Mouse (Mus musculus) embryonic facial prominence, embryonic 11.5 days (tissue): ENCODE measurements around the gene Creg2. TPM values are rescaled to one million over a fixed set of nuclear protein-coding genes. Genes with fewer than 3 reads are reported as not detected.

Source experiments
- ATAC-seq: fragments of 200-750 bp; cut with Nextera tagmentation; replicated peaks from 2 replicates; pipeline ENCODE4 v1.8.0; 2017; ENCODE audit warnings: low read depth; ENCODE audit not compliant: insufficient number of reproducible peaks, low FRiP score, low TSS enrichment
- DNase-seq: peaks from one replicate; pipeline ENCODE4 v3.0.0-alpha.2; 2015; ENCODE audit warnings: low spot score
- H3K27ac ChIP-seq: fragments of 300-500 bp; sonication (generic); replicated peaks from 2 replicates; pipeline ENCODE4 v1.5.1; 2014; ENCODE audit warnings: mild to moderate bottlenecking, low read depth, low read length, control low read depth
- H3K27me3 ChIP-seq: fragments of 300-500 bp; sonication (generic); 2 replicates; pipeline ENCODE4 v1.6.1; 2014; ENCODE audit warnings: mild to moderate bottlenecking, low read length, moderate library complexity, mixed read lengths; ENCODE audit not compliant: control insufficient read depth, insufficient read depth
- H3K36me3 ChIP-seq: fragments of 300-500 bp; sonication (generic); replicated peaks from 2 replicates; pipeline ENCODE4 v1.6.1; 2014; ENCODE audit warnings: low read depth, mild to moderate bottlenecking, low read length, moderate library complexity, mixed read lengths; ENCODE audit not compliant: control insufficient read depth, insufficient read depth
- H3K4me1 ChIP-seq: fragments of 300-500 bp; sonication (generic); 2 replicates; pipeline ENCODE4 v1.6.1; 2014; ENCODE audit warnings: low read length, mixed read lengths; ENCODE audit not compliant: control insufficient read depth, insufficient read depth
- H3K4me2 ChIP-seq: fragments of 300-500 bp; sonication (generic); 2 replicates; pipeline ENCODE4 v1.6.1; 2014; ENCODE audit warnings: low read depth, mild to moderate bottlenecking, control low read depth, low read length, moderate library complexity
- H3K4me3 ChIP-seq: fragments of 300-500 bp; sonication (generic); 2 replicates; pipeline ENCODE4 v1.5.1; 2014; ENCODE audit warnings: low read depth, low read length, control low read depth
- H3K9ac ChIP-seq: fragments of 300-500 bp; sonication (generic); replicated peaks from 2 replicates; pipeline ENCODE4 v1.6.1; 2014; ENCODE audit warnings: mild to moderate bottlenecking, control low read depth, low read length
- H3K9me3 ChIP-seq: fragments of 300-500 bp; sonication (generic); replicated peaks from 2 replicates; pipeline ENCODE4 v1.6.1; 2016; ENCODE audit warnings: mild to moderate bottlenecking, low read length, inconsistent platforms, mixed read lengths; ENCODE audit not compliant: control insufficient read depth
- WGBS: fragments of 180-500 bp; shearing (Covaris S2); extraction: QIAGEN DNeasy Blood & Tissue Kit; methylation state at CpG from one replicate; pipeline ENCODE4 v1.1.7; 2014; 5-methylcytosine and 5-hydroxymethylcytosine counted together
- polyA plus RNA-seq: library from polyadenylated mRNA; unstranded; fragments of >200 nt; fragmentation: Nextera tagmentation; extraction: Ambion mirVana; gene quantifications from 2 replicates; pipeline ENCODE4 v1.2.1, GENCODE M21; 2014

Gene Creg2
- polyA plus RNA-seq, 1 experiment from 2014 or later: 0.22 TPM

DNA sequence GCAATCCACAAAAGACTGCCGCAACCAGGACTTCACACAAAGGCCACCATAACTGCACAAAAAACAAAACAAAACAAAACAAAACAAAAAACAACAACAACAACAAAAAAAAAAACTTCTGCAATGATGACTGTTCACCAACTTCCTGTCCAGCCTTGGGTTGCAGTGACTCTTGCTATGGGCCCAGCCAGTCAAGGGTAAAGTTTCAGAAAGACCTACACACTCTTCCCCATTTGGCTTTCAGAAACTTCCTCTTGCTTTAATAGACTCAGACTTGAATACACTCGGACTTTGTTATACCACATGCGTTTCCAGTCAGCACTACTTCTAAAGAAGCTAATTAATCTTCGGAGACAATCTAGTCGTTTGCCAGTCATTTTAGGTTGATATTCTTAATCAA, 61.1 kb downstream of the Creg2 start:
- Histone ChIP-seq H3K9ac (no peak overlapping the region), H3K4me2 (no peak overlapping the region), H3K4me3 (no peak overlapping the region), H3K4me1 (no peaks in the 10 kb centered on the region), H3K36me3 (no peaks in the 10 kb centered on the region), H3K9me3 (no peaks in the 10 kb centered on the region), H3K27ac (no peak overlapping the region), H3K27me3 (no peaks in the 10 kb centered on the region)
- no peak for DNase-seq
- WGBS: 81% methylated on average over 5 of the region's 5 CpGs
- ATAC-seq: no peak

DNA sequence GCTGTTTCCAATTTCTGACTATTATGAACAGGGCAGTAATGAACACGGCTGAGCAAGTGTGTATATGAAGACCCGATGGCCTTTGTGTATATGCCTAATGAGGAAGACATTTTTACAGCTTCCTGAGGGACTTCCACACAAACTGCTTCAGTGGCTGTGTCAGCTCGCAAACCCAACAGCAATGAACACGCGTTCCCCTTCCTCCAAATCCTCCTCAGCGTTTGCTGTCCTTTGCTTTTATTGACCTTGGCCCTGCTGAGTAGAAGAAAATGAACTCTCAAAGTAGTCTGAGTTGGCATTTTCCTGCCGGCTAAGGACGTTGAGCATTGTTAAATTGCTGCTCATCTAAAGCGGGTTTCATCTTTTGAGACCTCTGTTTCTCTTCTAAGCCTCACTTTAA, 65.9 kb downstream of the Creg2 start:
- Histone ChIP-seq H3K9ac (no peak overlapping the region), H3K9me3 (no peaks in the 10 kb centered on the region), H3K4me2 (no peak overlapping the region), H3K4me3 (no peak overlapping the region), H3K36me3 (no peaks in the 10 kb centered on the region), H3K27ac (no peak overlapping the region), H3K4me1 (no peaks in the 10 kb centered on the region), H3K27me3 (no peaks in the 10 kb centered on the region)
- no peak for DNase-seq
- ATAC-seq: no peak
- 90% methylated on average over 9 of the region's 9 CpGs for WGBS

DNA sequence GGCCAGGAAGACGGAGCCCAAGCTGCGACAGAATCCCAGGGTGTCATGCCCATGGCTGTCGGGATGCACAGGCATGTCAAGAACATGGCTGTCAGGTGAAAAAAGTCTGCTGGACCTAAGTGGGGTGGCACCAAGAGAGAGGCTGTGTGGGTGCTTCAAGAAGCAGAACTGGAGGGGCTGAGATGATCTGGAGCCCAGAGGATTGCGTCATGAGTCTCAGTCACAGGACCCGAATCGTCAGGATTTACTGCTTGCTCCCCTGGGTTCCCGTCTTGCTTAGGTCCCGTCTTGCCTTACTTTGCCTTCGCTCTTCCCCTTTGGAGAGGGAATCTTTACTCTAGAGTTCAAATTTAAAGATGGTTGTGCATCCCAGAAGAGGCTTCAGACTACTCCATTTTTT, 68.1 kb downstream of the Creg2 start:
- H3K27me3 ChIP-seq: no peaks in the 10 kb centered on the region
- ATAC-seq: no peak
- no peak overlapping the region for H3K9ac ChIP-seq
- WGBS: 91% methylated on average over 9 of the region's 9 CpGs
- DNase-seq: no peak
- no peak overlapping the region for H3K27ac ChIP-seq
- H3K36me3 ChIP-seq: no peaks in the 10 kb centered on the region
- no peaks in the 10 kb centered on the region for H3K9me3 ChIP-seq
- H3K4me1 ChIP-seq: no peaks in the 10 kb centered on the region
- H3K4me2 ChIP-seq: no peak overlapping the region
- H3K4me3 ChIP-seq: no peak overlapping the region

DNA sequence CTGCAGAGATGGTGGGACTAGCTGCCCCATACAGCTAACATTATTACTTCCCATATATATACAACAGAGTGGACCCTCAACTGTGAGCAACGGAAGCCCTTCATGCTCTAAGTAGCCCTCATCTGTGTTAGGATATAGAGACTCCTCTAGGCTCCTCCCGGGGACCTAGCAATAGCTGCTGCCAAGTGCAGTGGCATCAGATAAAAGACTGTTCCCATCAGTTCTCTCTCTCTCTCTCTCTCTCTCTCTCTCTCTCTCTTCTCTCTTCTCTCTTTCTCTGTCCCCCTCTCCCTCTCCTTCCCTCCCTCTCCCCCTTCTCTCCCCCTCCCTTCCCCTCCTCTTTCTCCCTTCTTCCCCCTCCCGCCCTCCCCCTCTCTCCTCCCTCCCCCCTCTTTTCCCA, 70.1 kb downstream of the Creg2 start:
- ATAC-seq (no peak), DNase-seq (no peak)
- Histone ChIP-seq H3K4me3 (no peak overlapping the region), H3K9ac (no peak overlapping the region), H3K27me3 (no peaks in the 10 kb centered on the region), H3K4me2 (no peak overlapping the region), H3K4me1 (no peaks in the 10 kb centered on the region), H3K9me3 (no peaks in the 10 kb centered on the region), H3K36me3 (no peaks in the 10 kb centered on the region), H3K27ac (no peak overlapping the region)
- 77% methylated on average over 2 of the region's 3 CpGs for WGBS

DNA sequence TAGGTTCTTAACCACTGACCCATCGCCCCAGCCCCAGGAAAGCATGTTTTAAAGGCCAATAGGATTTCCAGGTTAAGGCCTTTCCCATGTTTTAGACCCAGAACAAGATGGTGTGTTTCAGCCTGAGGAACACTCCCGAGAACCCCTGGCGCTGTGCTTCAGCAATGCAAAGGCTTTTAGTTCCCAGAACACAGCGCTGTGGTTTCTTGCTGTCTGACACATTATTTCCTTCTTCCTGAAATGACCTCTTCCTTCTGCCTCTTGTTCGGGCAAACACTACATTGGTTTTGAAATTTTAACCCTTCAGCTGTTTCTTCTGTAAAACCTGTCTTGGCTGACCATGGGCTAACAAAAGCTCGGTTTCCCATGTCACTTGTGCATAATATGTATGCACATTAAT, 72.1 kb downstream of the Creg2 start:
- Histone ChIP-seq H3K9ac (no peak overlapping the region), H3K27ac (no peak overlapping the region), H3K9me3 (no peaks in the 10 kb centered on the region), H3K36me3 (no peaks in the 10 kb centered on the region), H3K4me3 (no peak overlapping the region), H3K27me3 (no peaks in the 10 kb centered on the region), H3K4me2 (no peak overlapping the region), H3K4me1 (no peaks in the 10 kb centered on the region)
- DNase-seq (no peak), ATAC-seq (no peak)
- WGBS: 82% methylated on average over 6 of the region's 6 CpGs

DNA sequence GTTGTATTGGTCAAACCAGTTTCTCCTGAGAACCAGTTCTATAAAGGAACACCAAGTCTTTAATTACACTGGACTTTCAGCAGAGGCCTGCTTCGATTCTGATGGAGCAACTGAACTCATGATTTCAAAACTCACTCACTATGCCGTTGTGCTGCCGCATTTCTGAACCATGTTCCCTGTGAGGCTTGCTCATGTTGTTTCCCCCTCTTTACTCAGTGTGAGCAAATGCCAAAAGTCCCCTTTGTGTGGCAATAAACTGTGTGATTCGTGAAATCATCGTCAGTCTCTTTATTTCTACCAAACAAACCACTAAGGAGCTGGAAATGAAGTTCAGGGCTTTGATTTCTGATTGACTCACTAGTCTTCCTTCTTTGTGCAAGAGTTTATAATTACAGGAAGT, 72.8 kb downstream of the Creg2 start:
- Histone ChIP-seq H3K4me1 (no peaks in the 10 kb centered on the region), H3K9me3 (no peaks in the 10 kb centered on the region), H3K27me3 (no peaks in the 10 kb centered on the region), H3K27ac (no peak overlapping the region), H3K9ac (no peak overlapping the region), H3K4me2 (no peak overlapping the region), H3K4me3 (no peak overlapping the region), H3K36me3 (no peaks in the 10 kb centered on the region)
- no peak for DNase-seq
- ATAC-seq: no peak
- WGBS: 66% methylated on average over 5 of the region's 5 CpGs

DNA sequence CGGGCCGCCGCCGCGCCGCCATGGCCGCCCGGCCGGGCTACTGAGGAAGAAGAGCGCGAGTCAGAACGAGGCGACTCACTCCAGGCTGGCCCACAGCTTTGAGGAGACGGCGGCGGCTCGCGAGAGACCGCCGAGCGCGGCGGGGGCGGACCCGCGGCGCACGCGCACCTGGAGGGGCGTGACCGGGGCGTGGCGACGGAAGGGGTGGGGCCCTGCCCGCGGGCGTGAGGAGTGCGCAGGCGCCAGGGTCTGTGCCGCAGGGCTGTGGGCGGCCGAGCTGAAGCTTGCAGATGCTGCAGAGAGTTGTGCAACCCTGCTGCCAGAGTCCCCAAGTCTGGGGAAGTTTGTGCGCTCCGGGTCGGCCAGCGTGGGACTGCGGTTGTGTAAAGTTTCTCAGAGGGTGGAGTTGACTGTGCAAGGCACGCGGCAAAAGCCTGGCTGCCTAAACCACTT, 74.0 kb downstream of the Creg2 start, which contains the start of gene Rnf149:
Gene Rnf149, minus strand, starts transcription at position 153 of the 453 bp plus-strand sequence.
- ATAC-seq: peak; percentile 95
- Histone ChIP-seq H3K27me3 (no peaks in the 10 kb centered on the region), H3K4me1 (no peaks in the 10 kb centered on the region), H3K4me3 (peak within 1 kb of the TSS; percentile 81), H3K4me2 (peak within 1 kb of the TSS; percentile 58), H3K9ac (peak within 1 kb of the TSS; percentile 91), H3K9me3 (no peaks in the 10 kb centered on the region), H3K36me3 (no peaks in the 10 kb centered on the region), H3K27ac (peak within 1 kb of the TSS; percentile 96)
- under 1% methylated on average over 48 of the region's 49 CpGs for WGBS
- DNase-seq: peak; percentile 95

DNA sequence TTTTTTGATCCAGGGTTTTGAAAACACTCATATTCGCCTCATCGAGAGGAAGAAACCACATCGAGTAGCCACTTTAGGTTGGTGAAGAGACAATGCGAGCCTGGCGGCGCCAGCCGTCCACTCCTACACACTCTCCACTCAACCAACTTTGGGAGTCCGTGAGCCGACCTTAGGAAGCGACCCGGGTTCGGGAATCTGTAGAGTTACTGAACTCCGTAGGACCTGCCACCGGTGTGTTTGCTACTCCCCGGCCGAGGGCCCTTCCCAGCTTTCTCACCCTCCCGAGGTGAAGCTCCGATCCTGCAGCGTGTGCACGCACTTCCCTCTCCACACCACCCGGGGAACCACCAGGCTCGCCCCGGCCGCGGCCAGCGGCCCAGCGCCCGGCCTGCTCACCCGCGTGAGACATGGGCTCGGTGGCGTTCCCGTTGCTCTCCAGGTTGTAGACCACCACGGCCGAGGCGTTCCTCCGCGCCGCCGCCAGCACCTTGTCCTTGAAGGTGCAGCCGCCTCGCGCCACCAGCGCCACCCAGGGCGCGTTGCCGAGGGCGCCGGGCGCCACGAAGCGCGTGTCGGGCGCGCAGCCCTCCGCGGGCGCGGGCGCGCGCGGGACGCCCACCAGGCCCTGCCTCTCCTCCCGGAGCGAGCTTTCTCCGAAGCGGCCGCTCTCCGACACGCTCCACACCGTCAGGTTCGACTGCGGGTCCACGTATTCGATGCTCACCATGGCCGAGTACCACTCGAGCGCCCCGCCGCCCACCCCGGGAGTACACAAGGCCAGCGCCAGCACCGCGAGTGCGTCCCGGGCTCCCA, 74.6 kb downstream of the Creg2 start:
- Histone ChIP-seq H3K4me2 (peak overlapping the region; percentile 58), H3K9ac (peak overlapping the region; percentile 91), H3K27ac (peak overlapping the region; percentile 96), H3K4me3 (peak overlapping the region; percentile 81), H3K36me3 (no peaks in the 10 kb centered on the region), H3K9me3 (no peaks in the 10 kb centered on the region), H3K4me1 (no peaks in the 10 kb centered on the region), H3K27me3 (no peaks in the 10 kb centered on the region)
- under 1% methylated on average over 87 of the region's 88 CpGs for WGBS
- ATAC-seq: peak; percentile 82
- peak; percentile 55 for DNase-seq
